19 mouse cellular contexts compared by ENCODE assay signal in the genomic region with DNA sequence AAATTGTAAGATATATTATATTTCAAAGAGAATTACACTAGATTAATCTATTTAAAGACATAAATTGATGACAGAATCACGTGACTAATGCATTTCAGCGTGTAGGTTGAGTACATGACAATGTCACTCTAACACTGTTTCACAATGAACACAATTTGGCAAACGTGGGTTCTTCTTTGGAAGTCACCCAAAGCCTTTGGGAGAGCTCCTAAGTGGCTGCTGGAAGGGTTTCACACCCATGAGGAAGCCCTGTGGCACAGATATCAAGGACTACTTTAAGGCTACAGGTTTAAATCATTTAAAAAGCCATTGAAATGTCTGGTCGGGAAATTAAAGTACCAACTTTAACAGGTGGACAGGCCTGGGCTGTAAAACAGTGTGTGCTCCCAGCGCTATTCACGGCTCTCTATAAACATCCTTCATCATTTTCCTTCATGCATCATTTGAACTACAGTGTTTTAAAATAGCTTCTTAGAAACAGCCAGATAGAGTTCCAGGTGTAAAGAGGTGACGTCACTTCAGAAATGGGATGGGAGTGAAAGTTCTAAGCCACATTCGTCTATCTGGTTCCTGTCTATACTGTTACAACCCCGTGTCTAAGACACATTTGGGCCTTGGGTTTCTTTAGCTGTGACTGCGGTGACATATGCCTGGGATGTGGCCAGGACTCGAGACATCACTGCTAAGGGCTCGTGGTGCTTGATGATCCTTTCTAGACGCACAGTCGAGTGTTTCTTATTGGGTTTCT. TPM values are rescaled to one million over a fixed set of nuclear protein-coding genes. Genes with fewer than 3 reads are reported as not detected.
DNase-seq lines count a peak whose midpoint lies in the region; ATAC-seq and TF ChIP-seq lines count a peak whose summit lies in the region.
"Had no signal": no experiment of that assay in that cellular context is flagged by ENCODE, and none has a peak within 500 bp of the region (broad histone marks: within the 10 kb centered on the region; RNA-seq: fewer than 3 reads in every experiment).

No protein-coding gene starts in this region.

- peak overlapping the region; percentile 97 for H3K27ac ChIP-seq in liver, embryonic 12.5 days
- H3K27ac ChIP-seq in bone marrow, adult 2 months (ENCODE audit: control insufficient read depth, insufficient read depth, low read depth, low read length, poor library complexity): no peak overlapping the region
- H3K27ac ChIP-seq in liver, postnatal 0 days (ENCODE audit: low read depth): peak overlapping the region; percentile 97
- H3K27ac ChIP-seq: embryonic facial prominence, embryonic 10.5 days; forebrain, embryonic 15.5 days; limb, embryonic 15.5 days; midbrain, embryonic 13.5 days had no signal

- no peaks in the 10 kb centered on the region for H3K36me3 ChIP-seq in liver, embryonic 12.5 days
- H3K36me3 ChIP-seq in liver, postnatal 0 days (replicated peaks; ENCODE audit: insufficient read depth, low read length): no peaks in the 10 kb centered on the region
- H3K36me3 ChIP-seq: embryonic facial prominence, embryonic 10.5 days; forebrain, embryonic 15.5 days; limb, embryonic 15.5 days; midbrain, embryonic 13.5 days had no signal

- TF ChIP-seq EP300 in liver, postnatal 0 days (IDR thresholded peaks at IDR 0.05; ENCODE audit: low read depth): no peak

- peak; percentile 20 to 24 for DNase-seq in cerebellum, postnatal 10 days
- no peak for DNase-seq in cerebellum, adult 11-12 months
- no peak for DNase-seq in liver
- no peak for DNase-seq in liver, postnatal 0 days
- no peak for DNase-seq in right cerebral cortex, adult 2 months (ENCODE audit: low spot score in 2 of 2)
- DNase-seq: B cell, adult 2 months; cerebellum, adult 18-20 months; gastrocnemius, postnatal 14 days; kidney, adult 2 months; kidney, postnatal 10 days; layer of hippocampus, postnatal 36 days; lung, postnatal 10 days had no signal

- H3K27me3 ChIP-seq in liver, embryonic 12.5 days (replicated peaks): no peaks in the 10 kb centered on the region
- H3K27me3 ChIP-seq in liver, postnatal 0 days (ENCODE audit: insufficient read depth, low read length): no peaks in the 10 kb centered on the region
- H3K27me3 ChIP-seq: forebrain, embryonic 15.5 days; limb, embryonic 15.5 days; midbrain, embryonic 13.5 days had no signal

- no peak for TF ChIP-seq POLR2A in bone marrow, adult 2 months (IDR thresholded peaks at IDR 0.05; ENCODE audit: borderline replicate concordance, control insufficient read depth, low read depth, low read length)

- peak overlapping the region; percentile 56 for H3K4me2 ChIP-seq in liver, embryonic 12.5 days
- H3K4me2 ChIP-seq in liver, postnatal 0 days (ENCODE audit: low read depth, low read length): peak overlapping the region; percentile 83
- H3K4me2 ChIP-seq: forebrain, embryonic 15.5 days; limb, embryonic 15.5 days; midbrain, embryonic 13.5 days had no signal

- TF ChIP-seq CTCF in bone marrow, adult 2 months (IDR thresholded peaks at IDR 0.05; ENCODE audit: control insufficient read depth, insufficient read depth, low read length): no peak
- no peak for TF ChIP-seq CTCF in liver, postnatal 0 days (IDR thresholded peaks at IDR 0.05; ENCODE audit: low read depth)

- no peaks in the 10 kb centered on the region for H3K9me3 ChIP-seq in liver, embryonic 12.5 days (replicated peaks)
- H3K9me3 ChIP-seq in liver, postnatal 0 days (ENCODE audit: low read length): no peaks in the 10 kb centered on the region
- H3K9me3 ChIP-seq: embryonic facial prominence, embryonic 10.5 days; forebrain, embryonic 15.5 days; limb, embryonic 15.5 days; midbrain, embryonic 13.5 days had no signal

- peak overlapping the region; percentile 67 for H3K9ac ChIP-seq in liver, embryonic 12.5 days
- peak overlapping the region; percentile 62 for H3K9ac ChIP-seq in liver, postnatal 0 days (replicated peaks)
- H3K9ac ChIP-seq: forebrain, embryonic 15.5 days; limb, embryonic 15.5 days; midbrain, embryonic 13.5 days had no signal

- H3K4me3 ChIP-seq in liver, embryonic 12.5 days: peak overlapping the region; percentile 55
- peak overlapping the region; percentile 42 for H3K4me3 ChIP-seq in bone marrow, adult 2 months (replicated peaks; ENCODE audit: control insufficient read depth, low read depth, low read length)
- peak overlapping the region; percentile 50 for H3K4me3 ChIP-seq in liver, postnatal 0 days (ENCODE audit: low read depth, low read length)
- H3K4me3 ChIP-seq: embryonic facial prominence, embryonic 10.5 days; forebrain, embryonic 15.5 days; limb, embryonic 15.5 days; midbrain, embryonic 13.5 days; myocyte had no signal

- no peak for ATAC-seq in liver, embryonic 12.5 days
- ATAC-seq in liver, postnatal 0 days: no peak
- ATAC-seq: forebrain, embryonic 15.5 days; midbrain, embryonic 13.5 days had no signal

- WGBS in liver, embryonic 12.5 days (ENCODE audit: insufficient replicate concordance): 75% methylated on average over 14 of the region's 14 CpGs
- 79% methylated on average over 14 of the region's 14 CpGs for WGBS in bone marrow, adult 2 months
- 80% methylated on average over 14 of the region's 14 CpGs for WGBS in liver, postnatal 0 days (ENCODE audit: insufficient replicate concordance)

- peaks cover 68% of the 10 kb centered on the region for H3K4me1 ChIP-seq in liver, embryonic 12.5 days
- peaks cover 1% of the 10 kb centered on the region; the same call in 1 of the 2 replicates for H3K4me1 ChIP-seq in bone marrow, adult 2 months (ENCODE audit: control insufficient read depth, insufficient read depth, low read length)
- peaks cover 54% of the 10 kb centered on the region for H3K4me1 ChIP-seq in liver, postnatal 0 days (ENCODE audit: insufficient read depth)

RNA-seq across cellular contexts. Expression of gene Dennd4a, which starts 3.9 kb away (rescaled TPM):
- 32.6 and 32.7 TPM in 2 replicates for polyA plus RNA-seq in liver, embryonic 12.5 days (2016; fragmentation: Nextera tagmentation; extraction: Ambion mirVana)
- 77.2 and 86.3 TPM in 2 replicates for polyA plus RNA-seq in bone marrow, adult 2 months (2011; ENCODE audit: insufficient read depth, insufficient read length, low replicate concordance, missing spikeins)
- polyA plus RNA-seq in liver, postnatal 0 days (2015; fragmentation: Nextera tagmentation; extraction: Ambion mirVana): 13.7 TPM in 2 replicates

Comparison
In these comparisons a context has a peak if more than half of its experiments do, and no peak if none do; other contexts are left out.
1. DNase-seq: peak in cerebellum, postnatal 10 days (2 of 2); none in cerebellum, adult 11-12 months (single experiment), liver (single experiment), liver, postnatal 0 days (single experiment) and right cerebral cortex, adult 2 months (0 of 2).
2. Peak in every context shown above with its lines, with median percentiles within 50 percentile points of each other: H3K4me3 ChIP-seq.